Mouse (Mus musculus) limb, embryonic 11.5 days (tissue): ENCODE measurements at regions not wholly inside any gene's neighbourhood (a gene's known extent, or its start where the extent isn't known, plus 50 kb on each side); places are given as distances from the start of the nearest gene placed in this dataset.

ENCODE experiments used
- ATAC-seq: fragments of 200-750 bp; cut with Nextera tagmentation; 2 replicates; pipeline ENCODE4 v1.8.0; 2017; ENCODE audit warnings: low read depth; ENCODE audit not compliant: insufficient number of reproducible peaks, low FRiP score, low TSS enrichment
- DNase-seq: peaks from one replicate; pipeline ENCODE4 v3.0.0-alpha.2; 2015; ENCODE audit warnings: low spot score
- H3K27ac ChIP-seq: fragments of 300-500 bp; sonication (generic); replicated peaks from 2 replicates; pipeline ENCODE4 v1.5.1; 2014; ENCODE audit warnings: low read depth, mild to moderate bottlenecking, low read length
- H3K27me3 ChIP-seq: fragments of 300-500 bp; sonication (generic); 2 replicates; pipeline ENCODE4 v1.6.1; 2014; ENCODE audit warnings: mild to moderate bottlenecking, low read length, mixed read lengths; ENCODE audit not compliant: control insufficient read depth, insufficient read depth
- H3K36me3 ChIP-seq: fragments of 300-500 bp; sonication (generic); 2 replicates; pipeline ENCODE4 v1.6.1; 2014; ENCODE audit warnings: mild to moderate bottlenecking, low read length, moderate library complexity, mixed read lengths; ENCODE audit not compliant: control insufficient read depth, insufficient read depth
- H3K4me1 ChIP-seq: fragments of 300-500 bp; sonication (generic); 2 replicates; pipeline ENCODE4 v1.6.1; 2014; ENCODE audit warnings: low read length, mixed read lengths; ENCODE audit not compliant: control insufficient read depth, insufficient read depth
- H3K4me2 ChIP-seq: fragments of 300-500 bp; sonication (generic); 2 replicates; pipeline ENCODE4 v1.6.1; 2014; ENCODE audit warnings: low read depth, mild to moderate bottlenecking, moderate library complexity; ENCODE audit not compliant: severe bottlenecking
- H3K4me3 ChIP-seq: fragments of 300-500 bp; sonication (generic); 2 replicates; pipeline ENCODE4 v1.5.1; 2014; ENCODE audit warnings: low read depth, low read length
- H3K9ac ChIP-seq: fragments of 300-500 bp; sonication (generic); 2 replicates; pipeline ENCODE4 v1.6.1; 2014; ENCODE audit warnings: mild to moderate bottlenecking, low read length
- H3K9me3 ChIP-seq: fragments of 300-500 bp; sonication (generic); 2 replicates; pipeline ENCODE4 v1.6.1; 2016; ENCODE audit warnings: low read length; ENCODE audit not compliant: control insufficient read depth
- WGBS: fragments of 180-500 bp; shearing (Covaris S2); extraction: QIAGEN DNeasy Blood & Tissue Kit; methylation state at CpG from one replicate; pipeline ENCODE4 v1.1.7; 2014; 5-methylcytosine and 5-hydroxymethylcytosine counted together

DNA sequence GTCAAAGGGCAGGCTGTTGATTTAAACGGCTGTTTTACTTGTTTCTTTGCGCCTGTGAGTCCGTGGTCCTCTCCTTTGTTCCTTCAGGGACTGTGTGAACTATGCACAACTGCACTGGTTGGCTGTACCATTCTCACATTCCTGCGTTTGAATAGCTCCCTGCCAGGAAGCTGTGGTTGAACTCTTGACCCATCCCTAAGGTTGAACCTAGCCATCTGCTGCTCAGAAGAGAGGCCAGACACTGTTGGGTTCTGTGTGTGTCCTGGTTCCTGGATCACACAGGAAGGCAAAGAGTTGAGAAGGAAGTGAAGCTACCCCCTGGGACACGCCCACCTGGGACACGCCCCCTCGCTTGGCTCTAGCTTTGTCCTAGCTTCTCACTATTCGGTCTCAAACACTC, 149.3 kb upstream of the Ubl3 start:
- Histone ChIP-seq H3K27me3 (no peaks in the 10 kb centered on the region), H3K4me1 (peaks cover 2% of the 10 kb centered on the region; the same call in 1 of the 2 replicates), H3K9me3 (no peaks in the 10 kb centered on the region), H3K4me3 (no peak overlapping the region), H3K9ac (no peak overlapping the region), H3K27ac (no peak overlapping the region), H3K4me2 (no peak overlapping the region), H3K36me3 (no peaks in the 10 kb centered on the region)
- 38% methylated on average over 8 of the region's 8 CpGs for WGBS
- DNase-seq (no peak), ATAC-seq (no peak)

DNA sequence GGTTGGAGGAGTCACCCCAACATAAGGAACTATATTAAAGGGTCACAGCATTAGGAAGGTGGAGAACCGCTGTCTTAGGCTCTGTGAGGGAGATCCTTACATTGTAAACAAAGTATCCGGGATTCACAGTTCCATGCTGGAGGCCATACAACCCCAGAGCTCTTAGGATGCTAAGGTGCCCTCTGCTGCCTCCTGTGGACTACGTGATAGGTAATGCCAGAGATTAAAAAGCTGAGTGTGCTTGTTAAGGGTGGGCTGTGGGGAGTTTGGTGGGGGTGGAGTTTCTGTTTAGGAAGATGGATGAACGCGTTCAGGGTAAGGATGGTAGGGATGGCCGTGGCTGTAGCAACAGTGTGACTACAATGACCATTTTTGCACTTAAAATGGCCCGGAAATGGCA, 148.4 kb upstream of the Ubl3 start:
- Histone ChIP-seq H3K4me2 (no peak overlapping the region), H3K4me1 (peaks cover 2% of the 10 kb centered on the region; the same call in 1 of the 2 replicates), H3K4me3 (no peak overlapping the region), H3K36me3 (no peaks in the 10 kb centered on the region), H3K9me3 (no peaks in the 10 kb centered on the region), H3K9ac (no peak overlapping the region), H3K27me3 (no peaks in the 10 kb centered on the region), H3K27ac (no peak overlapping the region)
- ATAC-seq (no peak), DNase-seq (no peak)
- 80% methylated on average over 7 of the region's 7 CpGs for WGBS

DNA sequence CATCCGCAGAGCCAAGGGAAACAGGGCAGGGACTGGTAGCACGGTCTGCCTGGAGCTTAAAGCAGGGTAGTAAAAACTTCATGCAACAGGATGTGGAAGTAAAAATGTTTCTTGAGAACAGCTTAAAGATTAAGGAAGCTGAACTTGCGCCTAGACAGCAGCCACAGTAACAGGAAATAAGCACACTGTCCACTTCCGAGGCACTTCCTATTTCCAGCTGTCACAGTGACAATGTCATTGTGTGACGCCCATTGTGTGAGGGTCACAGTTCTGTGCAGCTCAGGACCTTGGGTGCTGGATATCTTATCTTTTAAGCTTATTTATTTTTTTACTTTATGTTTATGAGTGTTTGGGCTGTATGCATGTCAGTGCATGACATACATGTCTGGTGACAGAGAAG, 147.7 kb upstream of the Ubl3 start:
- Histone ChIP-seq H3K36me3 (no peaks in the 10 kb centered on the region), H3K9ac (no peak overlapping the region), H3K27ac (no peak overlapping the region), H3K4me1 (peaks cover 2% of the 10 kb centered on the region; the same call in 1 of the 2 replicates), H3K9me3 (no peaks in the 10 kb centered on the region), H3K27me3 (no peaks in the 10 kb centered on the region), H3K4me3 (no peak overlapping the region), H3K4me2 (no peak overlapping the region)
- no peak for DNase-seq
- WGBS, result 82% methylated on average over 5 of the region's 5 CpGs
- ATAC-seq, result no peak

DNA sequence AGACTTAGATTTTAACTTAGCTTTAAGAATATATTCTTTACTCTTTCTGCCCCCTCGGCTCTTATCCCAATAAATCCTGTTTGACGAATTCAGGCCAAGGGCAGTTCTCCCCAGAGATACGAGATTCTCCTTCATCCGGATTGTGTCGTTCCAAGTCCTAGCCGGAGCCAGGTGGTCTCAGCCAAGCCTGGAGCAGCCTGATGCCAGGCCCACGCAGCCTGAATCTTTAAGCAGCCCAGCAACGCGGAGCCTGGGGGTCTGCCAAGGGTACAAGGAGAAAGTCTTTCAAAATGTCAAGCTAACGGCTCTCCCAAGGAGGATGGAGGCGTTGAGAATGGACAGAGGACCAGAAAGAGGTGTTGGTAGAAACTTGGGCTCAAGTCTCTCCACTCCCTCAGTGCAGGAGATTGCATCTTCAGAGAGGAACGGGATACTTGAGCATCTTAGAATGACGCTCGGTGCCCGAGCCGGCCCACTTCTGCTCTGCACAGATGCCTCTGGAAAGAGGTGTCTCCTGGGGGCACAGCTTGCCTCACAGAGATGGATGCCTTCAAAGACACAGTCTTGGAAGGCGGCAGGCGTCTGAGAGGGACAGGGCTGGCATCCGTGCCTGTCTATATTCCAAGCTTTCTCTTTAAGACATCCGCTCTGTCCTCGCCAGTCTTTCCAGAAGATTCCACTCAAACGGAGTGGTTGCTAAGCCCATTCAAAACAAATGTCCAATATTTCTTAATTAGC, 145.2 kb upstream of the Ubl3 start:
- 79% methylated on average over 22 of the region's 22 CpGs for WGBS
- Histone ChIP-seq H3K9ac (no peak overlapping the region), H3K4me3 (no peak overlapping the region), H3K27ac (no peak overlapping the region), H3K36me3 (no peaks in the 10 kb centered on the region), H3K4me1 (peaks cover 2% of the 10 kb centered on the region; the same call in 1 of the 2 replicates), H3K9me3 (no peaks in the 10 kb centered on the region), H3K4me2 (no peak overlapping the region), H3K27me3 (no peaks in the 10 kb centered on the region)
- no peak for DNase-seq
- ATAC-seq, result no peak

DNA sequence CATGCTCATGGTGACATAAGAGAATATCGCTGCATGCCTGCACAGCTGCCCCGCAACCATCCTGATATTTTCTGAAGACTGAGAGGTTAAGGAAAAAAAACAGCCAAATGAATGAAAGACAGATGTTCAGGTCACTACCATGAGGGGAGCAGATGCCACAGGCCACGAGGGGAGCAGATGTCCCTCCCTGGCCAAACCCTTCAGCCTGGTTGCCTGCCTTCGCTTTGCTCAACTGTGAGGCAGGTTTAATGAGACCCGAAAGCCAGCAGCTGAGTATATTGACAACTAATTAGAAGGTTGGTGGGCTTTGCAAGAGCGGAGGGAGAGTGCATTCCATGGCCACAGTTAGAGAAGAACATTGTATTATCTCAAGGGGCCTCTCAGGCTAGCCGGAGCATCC, 141.8 kb upstream of the Ubl3 start:
- Histone ChIP-seq H3K27ac (no peak overlapping the region), H3K9me3 (no peaks in the 10 kb centered on the region), H3K36me3 (no peaks in the 10 kb centered on the region), H3K27me3 (no peaks in the 10 kb centered on the region), H3K9ac (no peak overlapping the region), H3K4me3 (no peak overlapping the region), H3K4me2 (no peak overlapping the region), H3K4me1 (peaks cover 6% of the 10 kb centered on the region)
- DNase-seq (peak; percentile 80), ATAC-seq (no peak)
- 19% methylated on average over 7 of the region's 7 CpGs for WGBS

DNA sequence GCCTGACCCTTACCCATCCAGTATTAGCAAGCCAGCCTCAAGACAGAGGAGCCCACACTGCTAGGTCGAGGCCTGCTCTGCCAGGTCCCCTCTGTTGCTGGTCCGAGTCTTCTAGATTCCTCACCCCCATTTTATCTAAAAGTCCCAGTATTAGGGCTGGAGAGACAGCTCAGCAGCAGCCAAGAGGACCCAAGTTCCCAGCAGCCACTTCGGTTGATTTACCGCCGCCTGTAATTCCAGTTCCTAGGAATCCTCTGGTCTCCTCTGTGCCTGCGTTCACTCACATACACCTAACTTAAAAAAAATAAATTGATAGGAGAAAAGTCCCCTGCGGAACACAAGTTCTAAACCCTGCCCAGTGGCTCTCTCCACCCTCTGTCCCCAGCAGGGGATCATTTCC, 138.9 kb upstream of the Ubl3 start:
- Histone ChIP-seq H3K9me3 (no peaks in the 10 kb centered on the region), H3K9ac (no peak overlapping the region), H3K4me2 (no peak overlapping the region), H3K27me3 (no peaks in the 10 kb centered on the region), H3K36me3 (no peaks in the 10 kb centered on the region), H3K27ac (no peak overlapping the region), H3K4me1 (peaks cover 6% of the 10 kb centered on the region), H3K4me3 (no peak overlapping the region)
- no peak for ATAC-seq
- no peak for DNase-seq
- WGBS, result 61% methylated on average over 7 of the region's 7 CpGs

DNA sequence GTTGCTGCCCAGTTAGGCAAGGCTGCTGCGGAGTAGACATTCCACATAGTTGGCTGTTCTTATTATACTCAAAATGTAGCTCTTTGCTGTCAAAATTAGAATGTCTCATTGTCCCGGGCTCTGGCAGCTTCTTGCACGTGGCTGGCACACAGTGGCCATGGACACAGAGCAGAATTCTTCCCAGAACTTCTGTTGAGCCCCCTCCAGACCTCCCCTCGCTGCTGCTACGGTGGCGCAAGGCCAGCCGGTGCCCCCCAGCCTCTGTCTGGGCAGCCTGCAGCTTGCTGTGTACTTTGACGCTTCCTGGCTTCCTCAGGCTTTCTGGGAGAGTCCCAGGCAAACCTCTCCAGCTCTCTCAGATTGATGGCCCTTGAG, 138.2 kb upstream of the Ubl3 start:
- Histone ChIP-seq H3K4me3 (no peak overlapping the region), H3K27ac (no peak overlapping the region), H3K9me3 (no peaks in the 10 kb centered on the region), H3K36me3 (no peaks in the 10 kb centered on the region), H3K4me2 (no peak overlapping the region), H3K4me1 (peaks cover 6% of the 10 kb centered on the region), H3K9ac (no peak overlapping the region), H3K27me3 (no peaks in the 10 kb centered on the region)
- 72% methylated on average over 8 of the region's 8 CpGs for WGBS
- DNase-seq (no peak), ATAC-seq (no peak)

DNA sequence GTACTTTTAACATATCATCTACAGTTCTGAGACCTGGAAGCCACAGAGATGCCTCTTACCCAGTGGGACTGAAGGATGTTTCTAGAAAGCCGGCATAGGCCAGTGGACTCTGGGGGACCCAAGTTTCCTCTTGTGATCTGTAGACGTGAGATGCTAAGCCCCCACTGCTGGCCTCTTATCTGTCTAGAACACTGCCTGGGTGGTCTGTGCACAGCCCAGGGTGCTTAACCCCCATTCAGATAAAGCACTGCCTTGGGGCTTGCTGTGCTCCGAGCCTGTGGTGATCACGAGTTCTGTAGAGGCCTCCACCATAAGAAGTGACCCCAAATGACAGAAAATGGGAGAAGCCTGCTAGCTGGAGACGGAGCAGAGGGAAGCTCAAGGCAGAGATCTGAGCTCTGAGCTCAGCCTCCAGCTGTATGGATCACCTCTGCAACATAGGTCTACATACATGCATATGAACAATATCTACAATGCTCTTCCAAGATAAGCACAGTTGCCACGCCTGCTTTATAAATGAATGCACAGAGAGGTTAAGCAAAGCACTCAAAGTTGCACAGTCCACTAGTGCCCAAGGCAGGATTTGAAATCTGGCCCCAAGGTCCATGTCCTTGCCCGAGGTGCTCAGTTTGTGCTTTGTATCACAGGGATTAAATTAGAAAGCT, 137.7 kb upstream of the Ubl3 start:
- no peaks in the 10 kb centered on the region for H3K27me3 ChIP-seq
- no peak for ATAC-seq
- no peak overlapping the region for H3K4me2 ChIP-seq
- no peak overlapping the region for H3K27ac ChIP-seq
- H3K36me3 ChIP-seq, result no peaks in the 10 kb centered on the region
- WGBS, result 72% methylated on average over 7 of the region's 7 CpGs
- H3K4me3 ChIP-seq, result no peak overlapping the region
- DNase-seq, result no peak
- no peaks in the 10 kb centered on the region for H3K9me3 ChIP-seq
- H3K4me1 ChIP-seq, result peaks cover 6% of the 10 kb centered on the region
- H3K9ac ChIP-seq, result no peak overlapping the region
